Mouse (Mus musculus) heart, postnatal 0 days (tissue): ENCODE measurements at regions not wholly inside any gene's neighbourhood (a gene's known extent, or its start where the extent isn't known, plus 50 kb on each side); places are given as distances from the start of the nearest gene placed in this dataset.

Experiments
- CTCF ChIP-seq: IDR thresholded peaks from 2 replicates; pipeline ENCODE4 v1.5.1; 2016; ENCODE audit warnings: antibody characterized with exemption, control low read depth, low read depth
- EP300 ChIP-seq: IDR thresholded peaks from 2 replicates; pipeline ENCODE4 v1.6.1; 2016; ENCODE audit warnings: antibody characterized with exemption, low read depth

GRCm38 (mm10) chr12:12749690-12750089, 192.0 kb downstream of the Mycn start:
- no peak for TF ChIP-seq CTCF
- no peak for TF ChIP-seq EP300
